Mouse (Mus musculus) brain, embryonic 14.5 days (tissue): ENCODE data around the gene Gfy. TPM values are rescaled to one million over a fixed set of nuclear protein-coding genes. Genes with fewer than 3 reads are reported as not detected.

Source experiments
- DNase-seq: peaks from one replicate; pipeline ENCODE4 v3.0.0-alpha.2; 2011; ENCODE audit warnings: low read depth
- CTCF ChIP-seq: fragments of 200-500 bp; IDR thresholded peaks from 2 replicates; pipeline ENCODE4 v1.5.1; 2012; ENCODE audit warnings: inconsistent platforms, mild to moderate bottlenecking, moderate library complexity, borderline replicate concordance; ENCODE audit not compliant: insufficient read depth, insufficient read length; ENCODE audit errors: extremely low read depth
- POLR2A ChIP-seq: fragments of 200-500 bp; IDR thresholded peaks from 2 replicates; pipeline ENCODE4 v1.6.1; 2012; ENCODE audit warnings: mild to moderate bottlenecking, inconsistent platforms, borderline replicate concordance; ENCODE audit not compliant: poor library complexity, insufficient read depth, insufficient read length, severe bottlenecking; ENCODE audit errors: extremely low read depth
- polyA plus RNA-seq: library from polyadenylated mRNA; depleted of rRNA; stranded (reverse); fragments of >200 nt; gene quantifications from 2 replicates; pipeline ENCODE4 v1.2.3, GENCODE M21; 2012

Gene Gfy
- polyA plus RNA-seq, 1 experiment: 0.12 TPM

DNA sequence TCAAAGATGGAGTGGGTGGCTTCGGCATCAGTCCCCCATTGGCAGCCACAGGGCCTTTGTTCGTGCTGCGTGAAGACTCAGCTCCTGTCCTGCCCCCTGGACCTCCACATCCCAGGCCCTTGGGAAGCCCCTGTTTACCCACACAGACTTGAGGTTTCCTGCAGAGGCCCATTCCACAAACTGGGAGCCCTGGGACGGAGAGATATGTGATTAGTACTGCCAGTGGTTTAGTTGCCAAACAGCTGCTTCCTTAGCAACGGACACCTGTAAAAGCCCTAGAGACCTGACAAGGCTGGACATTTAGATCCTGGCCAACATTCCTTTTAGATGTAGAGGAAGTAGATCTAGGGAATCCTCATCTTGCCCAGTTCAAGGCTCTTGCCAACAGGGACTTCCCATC is 37.5 kb downstream of the Gfy start:
- TF ChIP-seq POLR2A: no peak
- DNase-seq: no peak

DNA sequence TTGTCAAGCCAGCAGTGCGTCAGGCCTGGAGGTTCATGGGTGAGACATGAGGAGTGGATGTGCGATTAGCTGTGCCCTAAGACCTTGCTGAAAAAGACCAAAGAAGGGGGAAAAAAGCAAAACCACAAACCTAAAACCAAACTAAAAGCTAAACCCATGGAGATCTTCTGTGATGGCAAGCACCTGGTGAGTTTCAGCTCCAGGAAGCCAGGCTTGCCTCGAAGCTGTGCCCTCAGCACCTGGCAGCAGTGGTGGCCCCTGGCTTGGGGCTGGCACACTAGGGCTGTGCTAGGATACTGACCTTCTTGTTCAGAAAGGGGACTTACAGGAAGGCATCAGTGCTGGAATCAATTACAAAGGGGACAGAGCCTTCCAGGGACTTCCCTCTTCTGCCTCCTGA is 38.0 kb downstream of the Gfy start:
- TF ChIP-seq CTCF: no peak
- no peak for TF ChIP-seq POLR2A
- DNase-seq: no peak

DNA sequence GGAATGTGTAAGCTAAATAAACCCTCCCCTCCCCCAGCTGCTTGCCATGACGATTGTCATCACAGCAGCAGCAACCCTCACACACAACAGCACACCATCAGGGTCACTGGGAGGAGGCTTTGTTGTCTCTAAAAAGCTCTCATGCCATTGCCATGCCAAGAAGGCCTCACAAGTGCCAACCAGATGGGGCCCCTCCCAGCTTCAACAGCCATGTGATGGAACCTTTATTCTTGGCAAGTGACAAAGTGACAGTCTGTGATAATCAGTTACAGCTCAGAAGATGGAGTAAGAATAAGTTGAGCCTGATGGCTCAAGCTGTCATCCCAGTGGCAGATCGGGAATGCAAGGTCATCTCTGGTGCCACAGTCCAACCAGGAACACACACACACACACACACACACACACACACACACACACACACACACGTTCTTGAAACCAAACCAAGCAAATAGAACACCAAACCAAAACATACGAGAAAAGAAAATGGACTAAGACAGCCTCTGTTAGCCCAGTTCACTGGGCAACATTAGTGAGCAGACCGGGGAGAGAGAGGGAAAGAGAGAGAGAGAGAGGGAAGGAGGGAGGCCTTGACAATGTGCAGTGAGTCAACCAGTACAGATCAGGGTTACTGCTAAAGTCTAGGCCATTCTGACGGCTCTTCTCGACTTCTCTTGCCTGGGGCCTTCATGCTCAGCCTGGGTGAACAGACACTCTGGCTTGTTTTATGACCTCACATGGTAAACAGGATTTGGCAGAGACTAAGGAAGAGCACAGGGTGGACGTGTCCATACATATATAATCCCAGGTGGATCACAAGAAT is 39.3 kb downstream of the Gfy start:
- TF ChIP-seq CTCF (no peak), POLR2A (no peak)
- peak; percentile 60 for DNase-seq

DNA sequence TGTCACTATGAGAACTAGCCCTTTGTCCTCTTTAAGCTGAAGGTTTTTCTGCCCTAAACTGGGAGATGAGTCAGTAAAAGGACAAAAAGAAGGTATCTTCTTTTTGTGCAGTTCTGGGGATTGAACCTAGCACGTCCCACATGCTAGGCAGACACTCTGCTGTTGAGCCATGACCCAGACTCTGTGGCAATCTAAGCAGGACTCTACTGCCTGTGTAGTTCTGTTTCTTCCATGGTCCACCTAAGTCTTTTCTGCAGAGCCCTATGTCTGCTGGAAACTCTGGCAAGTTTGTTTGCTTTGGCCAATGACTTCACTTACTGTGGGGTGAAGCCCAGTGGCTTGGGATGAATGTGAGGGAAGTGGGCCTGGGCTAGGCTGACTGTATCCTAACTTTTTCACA is 41.0 kb downstream of the Gfy start:
- no peak for DNase-seq
- TF ChIP-seq CTCF (no peak), POLR2A (no peak)

DNA sequence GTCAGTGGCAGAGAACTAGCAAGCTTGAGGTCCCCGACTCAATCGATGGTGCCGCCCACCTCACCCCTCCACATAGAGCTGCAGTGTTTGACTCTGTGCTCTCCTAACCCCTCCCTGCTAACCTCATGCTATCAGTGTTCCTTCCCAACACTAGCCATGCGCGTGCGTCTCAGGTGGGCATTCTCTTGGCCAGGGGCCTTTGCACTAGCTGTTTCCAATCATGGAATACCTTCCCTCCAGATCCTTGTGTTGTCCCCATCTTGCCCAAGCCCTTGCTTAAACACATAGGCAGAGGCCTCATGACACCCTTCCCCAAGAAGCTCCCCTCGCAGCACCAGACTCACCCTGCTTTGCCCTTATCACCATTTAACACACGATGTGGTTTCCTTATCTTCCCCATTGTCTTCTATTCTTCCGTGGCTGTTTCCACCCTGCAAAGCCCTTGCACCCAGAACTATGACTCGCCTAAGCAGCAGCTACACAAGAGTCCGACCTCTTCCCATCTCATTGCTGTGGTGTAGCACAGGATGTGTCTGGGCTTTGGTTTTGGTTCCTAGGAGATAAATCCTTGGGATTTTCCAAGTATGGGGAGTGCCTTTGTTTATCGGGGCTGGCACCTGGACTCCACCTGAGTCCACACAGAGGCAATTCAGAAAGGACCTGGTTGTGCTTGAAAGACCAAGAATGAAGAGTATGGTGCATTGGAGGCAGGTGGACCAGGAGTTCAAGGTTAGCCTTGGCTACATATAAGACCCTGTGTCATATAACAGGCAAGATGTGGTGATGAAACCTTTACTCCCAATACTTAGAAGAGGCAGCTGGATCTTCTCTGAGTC is 42.0 kb downstream of the Gfy start:
- TF ChIP-seq CTCF: no peak
- TF ChIP-seq POLR2A: no peak
- no peak for DNase-seq

DNA sequence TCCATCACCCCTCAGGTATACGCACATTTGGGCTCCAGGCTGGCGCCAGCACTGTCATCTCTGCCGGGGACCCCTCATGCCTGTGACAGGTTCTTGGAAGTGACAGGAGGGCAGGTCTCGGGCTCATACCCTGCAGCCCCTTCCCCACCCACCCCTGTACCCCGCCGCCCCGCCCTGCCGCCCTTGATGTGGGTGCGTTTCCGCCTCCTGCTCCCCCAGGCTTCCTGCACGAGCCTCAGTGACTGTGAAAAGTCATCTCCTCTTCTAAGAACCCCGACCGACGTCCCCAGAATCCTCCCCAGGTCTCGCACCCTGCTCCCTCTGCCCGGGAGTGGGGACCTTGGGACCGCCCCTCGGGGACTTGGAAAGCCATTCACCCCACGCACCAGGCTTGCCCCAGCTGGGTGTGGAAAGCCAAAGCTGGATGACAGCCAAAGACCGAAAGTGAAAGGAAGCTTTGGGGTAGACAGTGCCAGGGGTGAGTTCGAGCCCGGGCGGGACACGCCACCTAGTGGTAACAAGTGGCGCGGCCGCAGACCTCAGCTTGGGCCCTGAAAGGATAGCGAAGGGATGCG is 43.3 kb downstream of the Gfy start, which contains the start of the genes Gm45713 and Flt3l:
TSS of gene Gm45713 (minus strand) at position 239 of the 575 bp plus-strand sequence.
TSS of gene Flt3l (minus strand) at position 440 of the 575 bp plus-strand sequence.
- TF ChIP-seq POLR2A (no peak), CTCF (peak; percentile 97)
- peak; percentile 85 for DNase-seq

DNA sequence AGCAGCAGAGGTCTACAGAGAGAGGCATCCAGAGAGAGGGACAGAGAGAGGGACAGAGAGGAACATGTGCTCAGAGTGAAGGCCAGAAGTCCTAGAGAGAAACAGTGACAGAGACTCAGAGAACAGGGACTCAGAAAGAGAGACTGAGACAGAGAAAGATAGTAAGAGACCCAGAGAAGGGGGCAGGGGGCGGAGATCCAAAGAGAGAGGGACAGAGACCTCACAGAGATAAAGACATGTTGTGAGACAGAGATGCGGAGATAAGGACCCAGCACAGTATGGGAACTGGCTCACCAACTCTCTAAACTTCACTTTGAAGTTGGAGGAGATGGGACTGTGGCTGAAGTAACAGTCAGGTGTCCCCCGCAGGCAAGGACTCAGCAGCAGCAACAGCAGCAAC is 44.0 kb downstream of the Gfy start:
- no peak for TF ChIP-seq CTCF
- TF ChIP-seq POLR2A: no peak
- no peak for DNase-seq

DNA sequence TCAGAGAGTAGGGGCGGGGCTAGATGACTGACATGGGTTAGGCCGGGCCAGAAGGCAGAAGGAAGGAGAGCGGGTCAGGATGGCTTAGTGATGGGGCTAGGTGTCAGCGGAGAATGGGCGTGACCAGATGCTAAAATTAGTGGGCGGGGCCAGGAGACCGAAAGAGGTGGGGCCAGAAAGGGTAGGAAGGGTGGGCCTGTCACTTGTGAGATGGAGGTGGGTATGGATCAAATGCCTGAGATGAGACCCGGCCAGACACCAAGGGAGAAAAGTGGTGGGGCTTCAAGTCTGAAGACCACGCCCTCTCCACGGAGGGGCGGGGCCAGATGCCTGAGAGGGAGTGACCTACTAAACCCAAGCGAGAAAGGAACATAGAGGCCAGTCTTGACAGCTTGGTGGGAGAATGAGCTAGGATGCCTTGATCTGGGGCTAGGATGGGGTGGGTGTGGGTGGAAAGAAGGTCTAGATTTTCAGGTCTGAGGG is 44.8 kb downstream of the Gfy start:
- TF ChIP-seq CTCF (no peak), POLR2A (no peak)
- DNase-seq: no peak

DNA sequence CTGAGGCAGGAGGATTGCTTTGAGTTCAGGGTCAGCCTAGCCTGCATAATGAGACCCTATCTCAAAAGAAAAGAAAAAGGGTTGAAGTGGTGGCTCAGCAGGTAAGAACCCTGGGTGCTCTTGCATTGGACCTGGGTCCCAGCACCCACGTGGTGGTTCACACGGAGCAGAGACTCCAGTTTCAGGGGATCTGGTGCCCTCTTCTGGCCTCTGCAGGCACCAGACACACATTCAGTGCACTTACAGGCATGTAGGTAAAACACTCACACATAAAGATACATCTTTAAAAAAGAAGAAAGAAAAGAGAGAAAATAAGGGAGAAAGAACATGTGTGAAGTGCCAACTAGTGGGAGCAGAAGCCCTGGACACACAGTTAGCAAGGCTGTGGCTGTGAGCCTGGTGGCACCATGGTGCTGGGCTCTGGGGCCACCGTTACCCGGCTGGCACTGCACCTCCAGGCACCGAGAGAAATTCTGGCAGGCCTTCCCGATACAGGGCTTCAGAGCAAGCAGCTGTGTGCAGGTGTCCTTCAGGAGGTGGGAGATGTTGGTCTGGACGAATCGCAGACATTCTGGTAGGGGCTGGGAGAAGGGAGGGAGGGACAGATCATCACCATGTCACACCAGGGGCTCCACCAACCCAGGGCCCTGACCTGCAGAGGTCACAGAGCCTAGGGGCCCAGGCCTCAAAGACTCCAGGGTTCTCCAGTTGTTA is 45.8 kb downstream of the Gfy start:
- no peak for DNase-seq
- no peak for TF ChIP-seq POLR2A
- no peak for TF ChIP-seq CTCF

DNA sequence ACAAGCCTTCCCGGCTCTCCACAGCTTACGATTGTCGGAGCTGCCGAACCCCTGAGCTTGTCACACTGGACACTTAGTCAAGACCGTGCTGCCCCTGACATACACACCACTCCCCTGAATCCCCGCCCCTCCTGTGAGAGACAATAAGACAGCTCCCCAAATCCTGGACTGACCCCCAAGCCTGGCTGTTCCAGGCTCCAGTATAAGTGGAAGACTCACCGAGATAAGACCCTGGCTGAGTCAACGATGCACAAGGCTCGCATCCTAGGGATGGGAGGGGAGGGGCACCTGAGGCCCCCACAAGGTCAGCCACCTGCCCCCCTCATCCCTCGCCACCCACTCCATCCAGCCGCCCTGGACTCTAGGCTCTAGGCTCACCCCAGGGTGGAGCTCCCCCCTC is 47.5 kb downstream of the Gfy start:
- TF ChIP-seq POLR2A (no peak), CTCF (no peak)

More for the DNA sequence above, 47.5 kb downstream of the Gfy start:
- DNase-seq: no peak
